Comparison of ENCODE assay signal across 23 mouse cellular contexts in genomic region chr17:55903687-55904086, GRCm38 (mm10). TPM values are rescaled to one million over a fixed set of nuclear protein-coding genes. Genes with fewer than 3 reads are reported as not detected.
DNase-seq lines count a peak whose midpoint lies in the region; ATAC-seq and TF ChIP-seq lines count a peak whose summit lies in the region.
"Had no signal": no experiment of that assay in that cellular context is flagged by ENCODE, and none has a peak within 500 bp of the region (broad histone marks: within the 10 kb centered on the region; RNA-seq: fewer than 3 reads in every experiment).

No protein-coding gene starts in this region.

- peak overlapping the region; percentile 69; the same call in 1 of the 2 replicates for H3K27ac ChIP-seq in stomach, embryonic 14.5 days (ENCODE audit: low read length)
- no peak overlapping the region for H3K27ac ChIP-seq in stomach, postnatal 0 days (replicated peaks)
- H3K27ac ChIP-seq in stomach, embryonic 15.5 days = no peak overlapping the region
- no peak overlapping the region for H3K27ac ChIP-seq in hindbrain, embryonic 12.5 days
- H3K27ac ChIP-seq: forebrain, embryonic 10.5 days; heart, adult 2 months; hindbrain, embryonic 15.5 days; left cerebral cortex, adult 2 months; limb, embryonic 15.5 days had no signal

- WGBS in stomach, embryonic 14.5 days = 84% methylated on average over 1 of the region's 1 CpGs
- WGBS in stomach, postnatal 0 days = 55% methylated on average over 1 of the region's 1 CpGs
- 69% methylated on average over 1 of the region's 1 CpGs for WGBS in stomach, embryonic 15.5 days
- WGBS in hindbrain, embryonic 12.5 days = 93% methylated on average over 1 of the region's 1 CpGs

- no peak for DNase-seq in stomach, postnatal 0 days (ENCODE audit: low spot score)
- peak; percentile 38 to 77 for DNase-seq in kidney, adult 8-10 months
- peak; percentile 57 for DNase-seq in kidney, postnatal 14 days
- DNase-seq in ovary, postnatal 10 days (ENCODE audit: low spot score) = no peak
- DNase-seq in layer of hippocampus, adult 8-10 months (ENCODE audit: low spot score in 2 of 2) = no peak
- DNase-seq: adrenal gland, adult 2 months; cerebellum, adult 11 months; cerebellum, postnatal 10 days; gastrocnemius, postnatal 36 days; heart, adult 2 months; heart, postnatal 36 days; layer of hippocampus, adult 9-11 months; left cerebral cortex, postnatal 4 days had no signal

- ATAC-seq in stomach, embryonic 14.5 days (ENCODE audit: insufficient number of reproducible peaks, insufficient read depth, low FRiP score, low read depth) = peak; percentile 63; the same call in 1 of the 2 replicates
- no peak for ATAC-seq in stomach, postnatal 0 days (ENCODE audit: low FRiP score, low TSS enrichment)
- ATAC-seq in stomach, embryonic 15.5 days (ENCODE audit: insufficient read depth, low FRiP score, low read depth) = peak; percentile 18; the same call in 1 of the 2 replicates
- no peak for ATAC-seq in hindbrain, embryonic 12.5 days (ENCODE audit: low FRiP score)

- no peaks in the 10 kb centered on the region for H3K27me3 ChIP-seq in stomach, embryonic 14.5 days (ENCODE audit: control insufficient read depth, insufficient read depth, low read length)
- no peaks in the 10 kb centered on the region for H3K27me3 ChIP-seq in stomach, postnatal 0 days (ENCODE audit: control insufficient read depth, insufficient read depth, low read length)
- H3K27me3 ChIP-seq in stomach, embryonic 15.5 days (replicated peaks) = no peaks in the 10 kb centered on the region
- H3K27me3 ChIP-seq in hindbrain, embryonic 12.5 days = no peaks in the 10 kb centered on the region
- H3K27me3 ChIP-seq: hindbrain, embryonic 15.5 days; limb, embryonic 15.5 days had no signal

- H3K36me3 ChIP-seq in stomach, embryonic 14.5 days (ENCODE audit: control insufficient read depth, insufficient read depth, low read length) = no peaks in the 10 kb centered on the region
- no peaks in the 10 kb centered on the region for H3K36me3 ChIP-seq in stomach, postnatal 0 days (ENCODE audit: control insufficient read depth, insufficient read depth, low read length)
- H3K36me3 ChIP-seq in stomach, embryonic 15.5 days = no peaks in the 10 kb centered on the region
- H3K36me3 ChIP-seq in hindbrain, embryonic 12.5 days = no peaks in the 10 kb centered on the region
- H3K36me3 ChIP-seq: limb, embryonic 15.5 days had no signal

- no peak overlapping the region for H3K4me2 ChIP-seq in stomach, embryonic 14.5 days (replicated peaks; ENCODE audit: low read depth, low read length)
- no peak overlapping the region for H3K4me2 ChIP-seq in stomach, postnatal 0 days (replicated peaks; ENCODE audit: low read depth)
- H3K4me2 ChIP-seq in stomach, embryonic 15.5 days = no peak overlapping the region
- H3K4me2 ChIP-seq in hindbrain, embryonic 12.5 days (replicated peaks) = no peak overlapping the region
- H3K4me2 ChIP-seq: hindbrain, embryonic 15.5 days; limb, embryonic 15.5 days; midbrain, embryonic 11.5 days had no signal

- H3K4me1 ChIP-seq in stomach, embryonic 14.5 days (ENCODE audit: control insufficient read depth, insufficient read depth, low read length) = no peaks in the 10 kb centered on the region
- no peaks in the 10 kb centered on the region for H3K4me1 ChIP-seq in stomach, postnatal 0 days (replicated peaks; ENCODE audit: control insufficient read depth, insufficient read depth)
- no peaks in the 10 kb centered on the region for H3K4me1 ChIP-seq in stomach, embryonic 15.5 days
- no peaks in the 10 kb centered on the region for H3K4me1 ChIP-seq in hindbrain, embryonic 12.5 days
- H3K4me1 ChIP-seq: forebrain, embryonic 10.5 days; hindbrain, embryonic 15.5 days; limb, embryonic 15.5 days had no signal

- no peak overlapping the region for H3K4me3 ChIP-seq in stomach, embryonic 14.5 days (ENCODE audit: low read depth, low read length)
- H3K4me3 ChIP-seq in stomach, postnatal 0 days (ENCODE audit: low read depth, low read length) = no peak overlapping the region
- no peak overlapping the region for H3K4me3 ChIP-seq in stomach, embryonic 15.5 days (replicated peaks)
- H3K4me3 ChIP-seq in hindbrain, embryonic 12.5 days = no peak overlapping the region
- H3K4me3 ChIP-seq: forebrain, embryonic 10.5 days; heart, adult 2 months; hindbrain, embryonic 15.5 days; left cerebral cortex, adult 2 months; limb, embryonic 15.5 days had no signal

- no peak overlapping the region for H3K9ac ChIP-seq in stomach, embryonic 14.5 days (replicated peaks; ENCODE audit: low read depth, low read length)
- no peak overlapping the region for H3K9ac ChIP-seq in stomach, postnatal 0 days (ENCODE audit: low read length)
- H3K9ac ChIP-seq in stomach, embryonic 15.5 days = no peak overlapping the region
- no peak overlapping the region for H3K9ac ChIP-seq in hindbrain, embryonic 12.5 days
- H3K9ac ChIP-seq: hindbrain, embryonic 15.5 days; limb, embryonic 15.5 days had no signal

- TF ChIP-seq CTCF in stomach, postnatal 0 days (IDR thresholded peaks at IDR 0.05; ENCODE audit: low read depth) = no peak

- peaks cover 3% of the 10 kb centered on the region; the same call in 1 of the 2 replicates for H3K9me3 ChIP-seq in stomach, embryonic 14.5 days (ENCODE audit: control insufficient read depth, low read depth, low read length)
- H3K9me3 ChIP-seq in stomach, postnatal 0 days (ENCODE audit: control insufficient read depth, low read length) = no peaks in the 10 kb centered on the region
- no peaks in the 10 kb centered on the region for H3K9me3 ChIP-seq in stomach, embryonic 15.5 days
- H3K9me3 ChIP-seq in hindbrain, embryonic 12.5 days (replicated peaks) = no peaks in the 10 kb centered on the region; the same call in 1 of the 2 replicates
- H3K9me3 ChIP-seq: hindbrain, embryonic 15.5 days; limb, embryonic 15.5 days had no signal

- TF ChIP-seq EP300 in stomach, postnatal 0 days (optimal IDR thresholded peaks at IDR 0.05) = no peak

RNA-seq across cellular contexts. Expression of gene Zfp959, which starts 11.8 kb away (rescaled TPM):
- 15.3 and 17.2 TPM in 2 replicates for polyA plus RNA-seq in stomach, embryonic 14.5 days (2014; fragmentation: Nextera tagmentation; extraction: Ambion mirVana)
- polyA plus RNA-seq in stomach, postnatal 0 days (2015; fragmentation: Nextera tagmentation; extraction: Ambion mirVana) = 7.5 and 7.7 TPM in 2 replicates
- polyA plus RNA-seq in stomach, embryonic 15.5 days (2015; fragmentation: Nextera tagmentation; extraction: Ambion mirVana) = 14.0 and 15.1 TPM in 2 replicates
- 1 to 10 TPM; 5.6 to 8.4 (median 7.2) TPM for total RNA-seq in layer of hippocampus, adult 8-10 months (2022)
- polyA plus RNA-seq in hindbrain, embryonic 12.5 days (2016; fragmentation: Nextera tagmentation; extraction: Ambion mirVana) = 13.0 and 15.1 TPM in 2 replicates

RNA-seq across cellular contexts. Expression of gene Zfp119a, which starts 25.0 kb away (rescaled TPM):
- polyA plus RNA-seq in stomach, embryonic 14.5 days (2014; fragmentation: Nextera tagmentation; extraction: Ambion mirVana) = 12.3 and 12.5 TPM in 2 replicates
- 7.3 and 7.5 TPM in 2 replicates for polyA plus RNA-seq in stomach, postnatal 0 days (2015; fragmentation: Nextera tagmentation; extraction: Ambion mirVana)
- 9.4 and 9.9 TPM in 2 replicates for polyA plus RNA-seq in stomach, embryonic 15.5 days (2015; fragmentation: Nextera tagmentation; extraction: Ambion mirVana)
- 1 to 10 TPM; 5.0 to 6.7 (median 5.3) TPM for total RNA-seq in layer of hippocampus, adult 8-10 months (2022)
- polyA plus RNA-seq in hindbrain, embryonic 12.5 days (2016; fragmentation: Nextera tagmentation; extraction: Ambion mirVana) = 11.0 and 11.4 TPM in 2 replicates
- polyA plus RNA-seq: adrenal gland, adult 2 months; small intestine, adult 2 months had no signal

RNA-seq across cellular contexts. Expression of gene Zfp119b, which starts 45.6 kb away (rescaled TPM):
- polyA plus RNA-seq in stomach, embryonic 14.5 days (2014; fragmentation: Nextera tagmentation; extraction: Ambion mirVana) = 4.6 and 7.7 TPM in 2 replicates
- polyA plus RNA-seq in stomach, postnatal 0 days (2015; fragmentation: Nextera tagmentation; extraction: Ambion mirVana) = 4.9 and 5.8 TPM in 2 replicates
- 6.1 and 6.9 TPM in 2 replicates for polyA plus RNA-seq in stomach, embryonic 15.5 days (2015; fragmentation: Nextera tagmentation; extraction: Ambion mirVana)
- 1 to 10 TPM; 3.3 to 5.6 (median 3.8) TPM for total RNA-seq in layer of hippocampus, adult 8-10 months (2022)
- 6.2 and 6.3 TPM in 2 replicates for polyA plus RNA-seq in hindbrain, embryonic 12.5 days (2016; fragmentation: Nextera tagmentation; extraction: Ambion mirVana)
- polyA plus RNA-seq: adrenal gland, adult 2 months had no signal

RNA-seq across cellular contexts. Expression of gene Ebi3, which starts 48.8 kb away (rescaled TPM):
- polyA plus RNA-seq in stomach, embryonic 14.5 days (2014; fragmentation: Nextera tagmentation; extraction: Ambion mirVana) = 2.7 and 3.1 TPM in 2 replicates
- polyA plus RNA-seq in stomach, postnatal 0 days (2015; fragmentation: Nextera tagmentation; extraction: Ambion mirVana) = 2.7 and 3.1 TPM in 2 replicates
- polyA plus RNA-seq in stomach, embryonic 15.5 days (2015; fragmentation: Nextera tagmentation; extraction: Ambion mirVana) = 4.1 TPM in 2 replicates
- 1 to 10 TPM; 1.2 to 3.2 (median 1.8) TPM for total RNA-seq in layer of hippocampus, adult 8-10 months (2022)
- polyA plus RNA-seq in hindbrain, embryonic 12.5 days (2016; fragmentation: Nextera tagmentation; extraction: Ambion mirVana) = 2.6 and 4.4 TPM in 2 replicates
- total RNA-seq: gastrocnemius, postnatal 36 days had no signal
- polyA plus RNA-seq: C2C12 had no signal

RNA-seq across cellular contexts. Expression of gene Yju2, which starts 55.2 kb away (rescaled TPM):
- polyA plus RNA-seq in stomach, embryonic 14.5 days (2014; fragmentation: Nextera tagmentation; extraction: Ambion mirVana) = 20.8 and 21.8 TPM in 2 replicates
- 12.5 and 12.6 TPM in 2 replicates for polyA plus RNA-seq in stomach, postnatal 0 days (2015; fragmentation: Nextera tagmentation; extraction: Ambion mirVana)
- polyA plus RNA-seq in stomach, embryonic 15.5 days (2015; fragmentation: Nextera tagmentation; extraction: Ambion mirVana) = 22.0 and 24.8 TPM in 2 replicates
- 10 to 100 TPM; 16.9 to 19.1 (median 18.9) TPM for total RNA-seq in layer of hippocampus, adult 8-10 months (2022)
- 24.1 and 26.7 TPM in 2 replicates for polyA plus RNA-seq in hindbrain, embryonic 12.5 days (2016; fragmentation: Nextera tagmentation; extraction: Ambion mirVana)

Comparison
In these comparisons a context has a peak if more than half of its experiments do, and no peak if none do; other contexts are left out.
1. ATAC-seq: peak in stomach, embryonic 14.5 days (single experiment) and stomach, embryonic 15.5 days (single experiment); none in stomach, postnatal 0 days (single experiment) and hindbrain, embryonic 12.5 days (single experiment).
2. DNase-seq: peak in kidney, adult 8-10 months (2 of 2) and kidney, postnatal 14 days (single experiment); none in stomach, postnatal 0 days (single experiment), ovary, postnatal 10 days (single experiment) and layer of hippocampus, adult 8-10 months (0 of 2).